ENCODE assay signal across 10 mouse cellular contexts in the genomic region with DNA sequence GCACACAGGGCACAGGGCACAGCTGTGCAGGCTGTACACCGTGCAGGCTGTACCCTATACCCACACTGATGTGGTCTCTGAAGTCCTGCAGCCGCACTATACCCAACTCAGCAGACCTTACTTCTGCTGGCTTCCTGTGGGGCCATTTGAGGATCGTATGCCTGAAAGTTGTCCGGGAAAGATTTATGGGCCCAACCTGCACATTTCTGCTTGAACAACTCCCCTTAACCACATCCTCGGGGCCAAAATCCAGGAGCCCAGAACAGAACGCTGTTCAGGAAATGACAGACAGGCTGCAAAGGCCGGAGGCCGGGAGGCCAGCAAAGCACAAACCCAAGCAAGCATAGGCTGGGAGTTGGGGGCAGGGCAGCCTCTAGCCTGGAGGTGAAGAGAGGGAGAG. TPM values are rescaled to one million over a fixed set of nuclear protein-coding genes. Genes with fewer than 3 reads are reported as not detected.
A peak's percentile ranks its signal among the peaks of the same experiment; 100 is the strongest.
DNase-seq lines count a peak whose midpoint lies in the region; ATAC-seq and TF ChIP-seq lines count a peak whose summit lies in the region.
"Had no signal": no experiment of that assay in that cellular context is flagged by ENCODE, and none has a peak within 500 bp of the region (broad histone marks: within the 10 kb centered on the region; RNA-seq: fewer than 3 reads in every experiment).

No protein-coding gene starts in this region.

- no peak overlapping the region for H3K4me3 ChIP-seq in layer of hippocampus, adult 2 months
- no peak overlapping the region for H3K4me3 ChIP-seq in forebrain, embryonic 13.5 days
- no peak overlapping the region for H3K4me3 ChIP-seq in neural tube, embryonic 13.5 days
- no peak overlapping the region for H3K4me3 ChIP-seq in heart, embryonic 11.5 days (ENCODE audit: low read depth, low read length)
- H3K4me3 ChIP-seq in heart, adult 2 months = no peak overlapping the region
- H3K4me3 ChIP-seq: left cerebral cortex, adult 2 months had no signal

- intact Hi-C loops in heart, adult 2 months (cut with DNase I) = no loop called here

- 38% methylated on average over 8 of the region's 8 CpGs for WGBS in forebrain, embryonic 13.5 days
- 13% methylated on average over 8 of the region's 8 CpGs for WGBS in neural tube, embryonic 13.5 days
- WGBS in heart, embryonic 11.5 days (ENCODE audit: insufficient replicate concordance) = 52% methylated on average over 8 of the region's 8 CpGs
- WGBS in heart, adult 2 months = 60% methylated on average over 8 of the region's 8 CpGs

- H3K4me2 ChIP-seq in forebrain, embryonic 13.5 days = no peak overlapping the region; the same call in 1 of the 2 replicates
- H3K4me2 ChIP-seq in neural tube, embryonic 13.5 days = no peak overlapping the region
- no peak overlapping the region for H3K4me2 ChIP-seq in heart, embryonic 11.5 days

- TF ChIP-seq EP300 in heart, adult 2 months (IDR thresholded peaks at IDR 0.05; ENCODE audit: insufficient read depth, low read depth, low read length) = no peak

- no peaks in the 10 kb centered on the region for H3K9me3 ChIP-seq in forebrain, embryonic 13.5 days (replicated peaks)
- H3K9me3 ChIP-seq in neural tube, embryonic 13.5 days = no peaks in the 10 kb centered on the region
- H3K9me3 ChIP-seq in heart, embryonic 11.5 days (replicated peaks; ENCODE audit: control insufficient read depth, low read length) = no peaks in the 10 kb centered on the region

- no peak for TF ChIP-seq POLR2A in heart, adult 2 months (IDR thresholded peaks at IDR 0.05; ENCODE audit: insufficient read depth, low read depth, low read length)

- no peak overlapping the region; the same call in 1 of the 2 replicates for H3K9ac ChIP-seq in forebrain, embryonic 13.5 days
- no peak overlapping the region for H3K9ac ChIP-seq in neural tube, embryonic 13.5 days
- no peak overlapping the region for H3K9ac ChIP-seq in heart, embryonic 11.5 days (ENCODE audit: low read depth, low read length)
- no peak overlapping the region for H3K9ac ChIP-seq in heart, adult 2 months (ENCODE audit: low read depth, low read length)

- H3K4me1 ChIP-seq in forebrain, embryonic 13.5 days = peaks cover 65% of the 10 kb centered on the region
- peaks cover 63% of the 10 kb centered on the region for H3K4me1 ChIP-seq in neural tube, embryonic 13.5 days (replicated peaks)
- no peaks in the 10 kb centered on the region; the same call in 1 of the 2 replicates for H3K4me1 ChIP-seq in heart, embryonic 11.5 days (ENCODE audit: control insufficient read depth, insufficient read depth, low read length)
- H3K4me1 ChIP-seq in heart, adult 2 months (ENCODE audit: control insufficient read depth, insufficient read depth, low read length) = no peaks in the 10 kb centered on the region

- DNase-seq in layer of hippocampus, adult 2 months (ENCODE audit: low spot score in 2 of 2) = no peak
- DNase-seq in layer of hippocampus, adult 9-10 months (ENCODE audit: low spot score) = no peak
- DNase-seq in kidney, postnatal 4 days = peak; percentile 39 to 54
- no peak for DNase-seq in heart, adult 2 months
- DNase-seq in thymus, postnatal 10 days (ENCODE audit: low spot score in 2 of 2) = no peak
- DNase-seq: gastrocnemius, postnatal 25 days had no signal

- no peaks in the 10 kb centered on the region for H3K79me2 ChIP-seq in heart, adult 2 months (replicated peaks; ENCODE audit: control insufficient read depth, insufficient read depth, low read length)

- no peaks in the 10 kb centered on the region for H3K27me3 ChIP-seq in forebrain, embryonic 13.5 days
- 0 out of 2 replicates have a peak, but pooled peaks cover 7% of the 10 kb centered on the region for H3K27me3 ChIP-seq in neural tube, embryonic 13.5 days
- peaks cover 13% of the 10 kb centered on the region for H3K27me3 ChIP-seq in heart, embryonic 11.5 days (ENCODE audit: control insufficient read depth, insufficient read depth, low read length)
- H3K27me3 ChIP-seq in heart, adult 2 months (ENCODE audit: control insufficient read depth, insufficient read depth, low read length) = no peaks in the 10 kb centered on the region

- no peak for ATAC-seq in forebrain, embryonic 13.5 days
- ATAC-seq in neural tube, embryonic 13.5 days (ENCODE audit: low read depth) = no peak
- no peak for ATAC-seq in heart, embryonic 11.5 days (replicated peaks; ENCODE audit: insufficient number of reproducible peaks, low FRiP score, low TSS enrichment)

- TF ChIP-seq CTCF in layer of hippocampus, adult 2 months (conservative IDR thresholded peaks at IDR 0.05) = no peak
- TF ChIP-seq CTCF in heart, adult 2 months (IDR thresholded peaks at IDR 0.05) = no peak

- H3K36me3 ChIP-seq in forebrain, embryonic 13.5 days (ENCODE audit: poor library complexity, severe bottlenecking) = no peaks in the 10 kb centered on the region
- H3K36me3 ChIP-seq in neural tube, embryonic 13.5 days = no peaks in the 10 kb centered on the region
- no peaks in the 10 kb centered on the region for H3K36me3 ChIP-seq in heart, embryonic 11.5 days (ENCODE audit: control insufficient read depth, insufficient read depth, low read length)
- no peaks in the 10 kb centered on the region for H3K36me3 ChIP-seq in heart, adult 2 months (ENCODE audit: control insufficient read depth, insufficient read depth, low read length)

- peak overlapping the region; percentile 14; the same call in 1 of the 2 replicates for H3K27ac ChIP-seq in layer of hippocampus, adult 2 months
- peak overlapping the region; percentile 94 for H3K27ac ChIP-seq in forebrain, embryonic 13.5 days
- H3K27ac ChIP-seq in neural tube, embryonic 13.5 days (replicated peaks) = peak overlapping the region; percentile 64
- no peak overlapping the region for H3K27ac ChIP-seq in heart, embryonic 11.5 days (ENCODE audit: low read depth, low read length)
- H3K27ac ChIP-seq in heart, adult 2 months = no peak overlapping the region
- H3K27ac ChIP-seq: left cerebral cortex, adult 2 months had no signal

RNA-seq across cellular contexts. Expression of gene Rplp1, which starts 41.0 kb away (rescaled TPM):
- 1,000 to 10,000 TPM; 1,620 to 1,656 TPM for total RNA-seq in layer of hippocampus, adult 2 months (2021)
- polyA plus RNA-seq in forebrain, embryonic 13.5 days (2015; fragmentation: Nextera tagmentation; extraction: Ambion mirVana) = 981 and 1,035 TPM in 2 replicates
- 975 and 981 TPM in 2 replicates for polyA plus RNA-seq in neural tube, embryonic 13.5 days (2015; fragmentation: Nextera tagmentation; extraction: Ambion mirVana)
- polyA plus RNA-seq in heart, embryonic 11.5 days (2014; fragmentation: Nextera tagmentation; extraction: Ambion mirVana) = 963 and 1,096 TPM in 2 replicates
- 1,000 to 10,000 TPM; 1,490 to 1,640 TPM for total RNA-seq in heart, adult 2 months (2021)
- 2,522 and 4,232 TPM in 2 replicates for polyA plus RNA-seq in heart, adult 2 months (2012; rRNA removed)

Comparison
In these comparisons a context has a peak if more than half of its experiments do, and no peak if none do; other contexts are left out.
1. DNase-seq: peak in kidney, postnatal 4 days (2 of 2); none in layer of hippocampus, adult 2 months (0 of 2), layer of hippocampus, adult 9-10 months (single experiment), heart, adult 2 months (0 of 2) and thymus, postnatal 10 days (0 of 2).
2. H3K27ac ChIP-seq: peak in layer of hippocampus, adult 2 months (single experiment), forebrain, embryonic 13.5 days (single experiment) and neural tube, embryonic 13.5 days (single experiment); none in heart, embryonic 11.5 days (single experiment) and heart, adult 2 months (single experiment).